Mouse (Mus musculus) cerebellum, postnatal 10 days (tissue): Measurements from ENCODE around the gene Ankib1.

Experiments used
- DNase-seq, 2 experiments: peaks; one replicate each; pipeline ENCODE4 v3.0.0; 2021; ENCODE audit warnings: mixed read lengths in 2 of 2

Gene Ankib1

GRCm38 (mm10) chr5:3646539-3646938 is 156.2 kb downstream of the Ankib1 start:
- peak in 1 of 2 experiments; percentile 9 for DNase-seq

- DNase-seq: no peak
Measured at GRCm38 (mm10) chr5:3645326-3645725, 157.4 kb downstream of the Ankib1 start.

- DNase-seq: no peak
Measured at GRCm38 (mm10) chr5:3644621-3645020, 158.1 kb downstream of the Ankib1 start.
